Mouse (Mus musculus) forebrain, embryonic 11.5 days (tissue): Measurements from ENCODE around the gene Asic2. TPM values are rescaled to one million over a fixed set of nuclear protein-coding genes. Genes with fewer than 3 reads are reported as not detected.

ENCODE experiments used
- ATAC-seq: fragments of 200-750 bp; cut with Nextera tagmentation; replicated peaks from 2 replicates; pipeline ENCODE4 v1.8.0; 2017; ENCODE audit warnings: moderate TSS enrichment; ENCODE audit not compliant: low FRiP score
- DNase-seq: peaks from one replicate; pipeline ENCODE4 v3.0.0-alpha.2; 2017; ENCODE audit warnings: low spot score
- H3K27ac ChIP-seq: fragments of 300-500 bp; sonication (generic); 2 replicates; pipeline ENCODE4 v1.5.1; 2014; ENCODE audit warnings: low read depth, low read length
- H3K27me3 ChIP-seq: fragments of 300-500 bp; sonication (generic); 2 replicates; pipeline ENCODE4 v1.6.1; 2014; ENCODE audit warnings: mild to moderate bottlenecking, low read length, mixed read lengths; ENCODE audit not compliant: control insufficient read depth, insufficient read depth
- H3K36me3 ChIP-seq: fragments of 300-500 bp; sonication (generic); 2 replicates; pipeline ENCODE4 v1.6.1; 2014; ENCODE audit warnings: mild to moderate bottlenecking, low read length, moderate library complexity, mixed read lengths; ENCODE audit not compliant: control insufficient read depth, insufficient read depth
- H3K4me1 ChIP-seq: fragments of 300-500 bp; sonication (generic); replicated peaks from 2 replicates; pipeline ENCODE4 v1.6.1; 2014; ENCODE audit warnings: low read length, mixed read lengths; ENCODE audit not compliant: control insufficient read depth, insufficient read depth
- H3K4me2 ChIP-seq: fragments of 300-500 bp; sonication (generic); 2 replicates; pipeline ENCODE4 v1.6.1; 2014; ENCODE audit warnings: low read depth, mild to moderate bottlenecking, low read length, moderate library complexity, mixed read lengths; ENCODE audit not compliant: severe bottlenecking
- H3K4me3 ChIP-seq: fragments of 300-500 bp; sonication (generic); 2 replicates; pipeline ENCODE4 v1.5.1; 2014; ENCODE audit warnings: low read depth, low read length
- H3K9ac ChIP-seq: fragments of 300-500 bp; sonication (generic); 2 replicates; pipeline ENCODE4 v1.6.1; 2014; ENCODE audit warnings: low read length
- H3K9me3 ChIP-seq: fragments of 300-500 bp; sonication (generic); 2 replicates; pipeline ENCODE4 v1.6.1; 2016; ENCODE audit warnings: low read length, mixed read lengths; ENCODE audit not compliant: control insufficient read depth
- WGBS: fragments of 180-500 bp; shearing (Covaris S2); extraction: QIAGEN DNeasy Blood & Tissue Kit; methylation state at CpG from one replicate; pipeline ENCODE4 v1.1.7; 2014; 5-methylcytosine and 5-hydroxymethylcytosine counted together
- polyA plus RNA-seq: library from polyadenylated mRNA; unstranded; fragments of >200 nt; fragmentation: Nextera tagmentation; extraction: Ambion mirVana; gene quantifications from 2 replicates; pipeline ENCODE4 v1.2.1, GENCODE M21; 2014

Gene Asic2
- polyA plus RNA-seq, 1 experiment from 2014 or later = 0.94 TPM

- Histone ChIP-seq H3K27me3 (no peaks in the 10 kb centered on the region), H3K9ac (no peak overlapping the region), H3K4me2 (no peak overlapping the region), H3K4me1 (no peaks in the 10 kb centered on the region), H3K36me3 (no peaks in the 10 kb centered on the region), H3K27ac (no peak overlapping the region), H3K9me3 (no peaks in the 10 kb centered on the region), H3K4me3 (no peak overlapping the region)
- no peak for ATAC-seq
- DNase-seq = no peak
- WGBS = 92% methylated on average over 1 of the region's 1 CpGs
Observed at GRCm38 (mm10) chr11:81802614-81803013, 165.6 kb downstream of the Asic2 start.

GRCm38 (mm10) chr11:81800899-81801298, 167.4 kb downstream of the Asic2 start:
- ATAC-seq = no peak
- no peak overlapping the region for H3K4me2 ChIP-seq
- no peak overlapping the region for H3K9ac ChIP-seq
- no peak for DNase-seq
- WGBS = 85% methylated on average over 4 of the region's 4 CpGs
- H3K9me3 ChIP-seq = no peaks in the 10 kb centered on the region
- no peak overlapping the region for H3K4me3 ChIP-seq
- no peaks in the 10 kb centered on the region for H3K4me1 ChIP-seq
- H3K27ac ChIP-seq = no peak overlapping the region
- H3K36me3 ChIP-seq = no peaks in the 10 kb centered on the region
- no peaks in the 10 kb centered on the region for H3K27me3 ChIP-seq

- WGBS = 73% methylated on average over 2 of the region's 2 CpGs
- no peak for DNase-seq
- H3K9me3 ChIP-seq = no peaks in the 10 kb centered on the region
Observed at GRCm38 (mm10) chr11:81793588-81793987, 174.7 kb downstream of the Asic2 start.

GRCm38 (mm10) chr11:81791579-81791978, 176.7 kb downstream of the Asic2 start:
- no peak overlapping the region for H3K4me2 ChIP-seq
- no peak overlapping the region for H3K9ac ChIP-seq
- H3K27me3 ChIP-seq = no peaks in the 10 kb centered on the region
- no peak overlapping the region for H3K27ac ChIP-seq
- DNase-seq (no peak), ATAC-seq (no peak)
- no peaks in the 10 kb centered on the region for H3K4me1 ChIP-seq
- no peak overlapping the region for H3K4me3 ChIP-seq
- no peaks in the 10 kb centered on the region for H3K9me3 ChIP-seq
- 83% methylated on average over 1 of the region's 1 CpGs for WGBS
- no peaks in the 10 kb centered on the region for H3K36me3 ChIP-seq

More at GRCm38 (mm10) chr11:81793588-81793987, 174.7 kb downstream of the Asic2 start:
- Histone ChIP-seq H3K36me3 (no peaks in the 10 kb centered on the region), H3K9ac (no peak overlapping the region), H3K4me2 (no peak overlapping the region), H3K27ac (no peak overlapping the region), H3K4me1 (no peaks in the 10 kb centered on the region), H3K27me3 (no peaks in the 10 kb centered on the region), H3K4me3 (no peak overlapping the region)
- ATAC-seq = no peak

GRCm38 (mm10) chr11:81780596-81780995, 187.7 kb downstream of the Asic2 start:
- 87% methylated on average over 2 of the region's 2 CpGs for WGBS
- H3K27ac ChIP-seq = no peak overlapping the region
- no peaks in the 10 kb centered on the region for H3K27me3 ChIP-seq
- no peaks in the 10 kb centered on the region for H3K9me3 ChIP-seq
- no peak for DNase-seq
- H3K9ac ChIP-seq = no peak overlapping the region
- H3K36me3 ChIP-seq = no peaks in the 10 kb centered on the region
- no peak for ATAC-seq
- no peak overlapping the region for H3K4me2 ChIP-seq
- H3K4me3 ChIP-seq = no peak overlapping the region
- H3K4me1 ChIP-seq = no peaks in the 10 kb centered on the region

- Histone ChIP-seq H3K4me1 (no peaks in the 10 kb centered on the region), H3K4me2 (no peak overlapping the region), H3K9me3 (no peaks in the 10 kb centered on the region), H3K9ac (no peak overlapping the region), H3K27me3 (no peaks in the 10 kb centered on the region), H3K4me3 (no peak overlapping the region), H3K36me3 (no peaks in the 10 kb centered on the region), H3K27ac (no peak overlapping the region)
- 91% methylated on average over 7 of the region's 7 CpGs for WGBS
- ATAC-seq (no peak), DNase-seq (no peak)
Observed at GRCm38 (mm10) chr11:81779881-81780280, 188.4 kb downstream of the Asic2 start.

GRCm38 (mm10) chr11:81771195-81771895, 196.9 kb downstream of the Asic2 start:
- Histone ChIP-seq H3K9me3 (no peaks in the 10 kb centered on the region), H3K4me2 (no peak overlapping the region), H3K9ac (no peak overlapping the region), H3K27ac (no peak overlapping the region), H3K27me3 (no peaks in the 10 kb centered on the region), H3K36me3 (no peaks in the 10 kb centered on the region), H3K4me1 (peaks cover 4% of the 10 kb centered on the region), H3K4me3 (no peak overlapping the region)
- ATAC-seq (no peak), DNase-seq (no peak)
- 9% methylated on average over 7 of the region's 7 CpGs for WGBS

- Histone ChIP-seq H3K27me3 (no peaks in the 10 kb centered on the region), H3K4me3 (no peak overlapping the region), H3K4me2 (no peak overlapping the region), H3K27ac (no peak overlapping the region), H3K4me1 (peaks cover 4% of the 10 kb centered on the region), H3K9ac (no peak overlapping the region), H3K36me3 (no peaks in the 10 kb centered on the region), H3K9me3 (no peaks in the 10 kb centered on the region)
- ATAC-seq = no peak
- WGBS = 71% methylated on average over 5 of the region's 5 CpGs
- DNase-seq = no peak
Observed at GRCm38 (mm10) chr11:81769691-81770260, 198.5 kb downstream of the Asic2 start.

GRCm38 (mm10) chr11:81768305-81768704, 200.0 kb downstream of the Asic2 start:
- no peak overlapping the region for H3K27ac ChIP-seq

More at GRCm38 (mm10) chr11:81768305-81768704, 200.0 kb downstream of the Asic2 start:
- Histone ChIP-seq H3K4me2 (no peak overlapping the region), H3K4me3 (no peak overlapping the region), H3K4me1 (peaks cover 7% of the 10 kb centered on the region), H3K9ac (no peak overlapping the region), H3K36me3 (no peaks in the 10 kb centered on the region), H3K9me3 (no peaks in the 10 kb centered on the region), H3K27me3 (no peaks in the 10 kb centered on the region)
- no peak for DNase-seq
- WGBS = 88% methylated on average over 2 of the region's 2 CpGs
- no peak for ATAC-seq
